Mouse (Mus musculus): ENCODE measurements around the gene Spn. TPM values are rescaled to one million over a fixed set of nuclear protein-coding genes. Genes with fewer than 3 reads are reported as not detected.
A peak's percentile ranks its signal among the peaks of the same experiment; 100 is the strongest.

Spn gene
- polyA plus RNA-seq, 1 experiment, result 54.6 TPM

- TF ChIP-seq CTCF (IDR thresholded peaks at IDR 0.05; ENCODE audit: extremely low read depth, insufficient read depth, insufficient read length, insufficient replicate concordance) (no peak), POLR2A (IDR thresholded peaks at IDR 0.05; ENCODE audit: low read depth, low read length) (no peak)
- 47% methylated on average over 4 of the region's 4 CpGs for WGBS
- H3K4me3 ChIP-seq (ENCODE audit: extremely low read depth, insufficient read depth, insufficient read length), result no peak overlapping the region
- no peak overlapping the region for H3K27ac ChIP-seq (ENCODE audit: insufficient read depth, low read length)
- DNase-seq (ENCODE audit: low read depth in 1 of 2, low spot score in 2 of 2), result no peak
- H3K4me1 ChIP-seq (ENCODE audit: control insufficient read depth, insufficient read depth, insufficient read length), result peaks cover 22% of the 10 kb centered on the region; the same call in 1 of the 2 replicates
- H3K36me3 ChIP-seq (ENCODE audit: control insufficient read depth, insufficient read depth, low read length), result no peaks in the 10 kb centered on the region
- H3K27me3 ChIP-seq (ENCODE audit: control insufficient read depth, insufficient read depth, low read length), result no peaks in the 10 kb centered on the region
Observed at GRCm38 (mm10) chr7:127083689-127084088, 53.9 kb downstream of the Spn start.

- TF ChIP-seq POLR2A (IDR thresholded peaks at IDR 0.05; ENCODE audit: low read depth, low read length) (no peak), CTCF (IDR thresholded peaks at IDR 0.05; ENCODE audit: extremely low read depth, insufficient read depth, insufficient read length, insufficient replicate concordance) (no peak)
- Histone ChIP-seq H3K27me3 (ENCODE audit: control insufficient read depth, insufficient read depth, low read length) (no peaks in the 10 kb centered on the region), H3K4me1 (ENCODE audit: control insufficient read depth, insufficient read depth, insufficient read length) (peaks cover 22% of the 10 kb centered on the region; the same call in 1 of the 2 replicates), H3K4me3 (ENCODE audit: extremely low read depth, insufficient read depth, insufficient read length) (no peak overlapping the region), H3K36me3 (ENCODE audit: control insufficient read depth, insufficient read depth, low read length) (no peaks in the 10 kb centered on the region), H3K27ac (ENCODE audit: insufficient read depth, low read length) (no peak overlapping the region; the same call in 1 of the 2 replicates)
- no peak for DNase-seq (ENCODE audit: low read depth in 1 of 2, low spot score in 2 of 2)
- 8% methylated on average over 2 of the region's 2 CpGs for WGBS
Observed at GRCm38 (mm10) chr7:127082995-127083394, 54.6 kb downstream of the Spn start.

- Histone ChIP-seq H3K36me3 (ENCODE audit: control insufficient read depth, insufficient read depth, low read length) (no peaks in the 10 kb centered on the region), H3K4me3 (ENCODE audit: extremely low read depth, insufficient read depth, insufficient read length) (no peak overlapping the region), H3K27me3 (ENCODE audit: control insufficient read depth, insufficient read depth, low read length) (no peaks in the 10 kb centered on the region), H3K27ac (ENCODE audit: insufficient read depth, low read length) (peak overlapping the region; percentile 30), H3K4me1 (ENCODE audit: control insufficient read depth, insufficient read depth, insufficient read length) (peaks cover 19% of the 10 kb centered on the region; the same call in 1 of the 2 replicates)
- DNase-seq (ENCODE audit: low read depth in 1 of 2, low spot score in 2 of 2), result no peak
- no peak for TF ChIP-seq POLR2A (IDR thresholded peaks at IDR 0.05; ENCODE audit: low read depth, low read length)
- WGBS, result 20% methylated on average over 8 of the region's 8 CpGs
Observed at GRCm38 (mm10) chr7:127082271-127082670, 55.4 kb downstream of the Spn start.

Other genes starting within 250 kb of the Spn start
- 81.7 and 94.0 TPM in 2 replicates for gene Tmem219, start 214.9 kb downstream of the Spn start, polyA plus RNA-seq (2012; rRNA removed)
- 21.5 and 29.9 TPM in 2 replicates for gene Kctd13, start 208.9 kb downstream of the Spn start, polyA plus RNA-seq (2012; rRNA removed)
- not detected in 2 replicates for gene Asphd1, start 188.2 kb downstream of the Spn start, polyA plus RNA-seq (2012; rRNA removed)
- 2.4 and 2.9 TPM in 2 replicates for gene Sez6l2, start 187.3 kb downstream of the Spn start, polyA plus RNA-seq (2012; rRNA removed)
- gene Cdipt, start 161.9 kb downstream of the Spn start, polyA plus RNA-seq (2012; rRNA removed), result 154 and 201 TPM in 2 replicates
- 0.59 and 0.71 TPM in 2 replicates for gene Cdiptos, start 161.7 kb downstream of the Spn start, polyA plus RNA-seq (2012; rRNA removed)
- 63.3 and 80.9 TPM in 2 replicates for gene Mvp, start 123.2 kb downstream of the Spn start, polyA plus RNA-seq (2012; rRNA removed)
- 0.48 and 2.5 TPM in 2 replicates for gene Pagr1b, start 121.3 kb downstream of the Spn start, polyA plus RNA-seq (2012; rRNA removed)
- gene Pagr1a, start 120.5 kb downstream of the Spn start, polyA plus RNA-seq (2012; rRNA removed), result 3.1 and 3.3 TPM in 2 replicates
- 27.8 and 31.8 TPM in 2 replicates for gene Gm42742, start 116.7 kb downstream of the Spn start, polyA plus RNA-seq (2012; rRNA removed)
- gene Prrt2, start 116.6 kb downstream of the Spn start, polyA plus RNA-seq (2012; rRNA removed), result 5.8 and 6.5 TPM in 2 replicates
- 215 and 345 TPM in 2 replicates for gene Maz, start 110.8 kb downstream of the Spn start, polyA plus RNA-seq (2012; rRNA removed)
- 6.3 and 8.2 TPM in 2 replicates for gene Kif22, start 95.4 kb downstream of the Spn start, polyA plus RNA-seq (2012; rRNA removed)
- 1,018 and 1,065 TPM in 2 replicates for gene Zg16, start 50.5 kb downstream of the Spn start, polyA plus RNA-seq (2012; rRNA removed)
- gene AI467606, start 46.5 kb downstream of the Spn start, polyA plus RNA-seq (2012; rRNA removed), result 135 and 221 TPM in 2 replicates
- gene Qprt, start 15.6 kb downstream of the Spn start, polyA plus RNA-seq (2012; rRNA removed), result 5.5 and 5.8 TPM in 2 replicates
- 22.7 and 26.4 TPM in 2 replicates for gene Cd2bp2, start 58.2 kb upstream of the Spn start, polyA plus RNA-seq (2012; rRNA removed)
- 33.0 and 34.3 TPM in 2 replicates for gene Tbc1d10b, start 70.6 kb upstream of the Spn start, polyA plus RNA-seq (2012; rRNA removed)
- 1.2 and 5.2 TPM in 2 replicates for gene Mylpf, start 71.1 kb upstream of the Spn start, polyA plus RNA-seq (2012; rRNA removed)
- 9.2 and 12.9 TPM in 2 replicates for gene Zfp553, start 95.2 kb upstream of the Spn start, polyA plus RNA-seq (2012; rRNA removed)
- 280 and 335 TPM in 2 replicates for gene Sept1, start 95.3 kb upstream of the Spn start, polyA plus RNA-seq (2012; rRNA removed)
- gene Zfp771, start 106.5 kb upstream of the Spn start, polyA plus RNA-seq (2012; rRNA removed), result 35.6 and 68.3 TPM in 2 replicates
- gene Dctpp1, start 122.9 kb upstream of the Spn start, polyA plus RNA-seq (2012; rRNA removed), result 30.8 and 37.5 TPM in 2 replicates
- gene Sephs2, start 136.2 kb upstream of the Spn start, polyA plus RNA-seq (2012; rRNA removed), result 12.9 and 16.0 TPM in 2 replicates
- 92.1 and 105 TPM in 2 replicates for gene Itgal, start 158.4 kb upstream of the Spn start, polyA plus RNA-seq (2012; rRNA removed)
- 7.8 and 12.1 TPM in 2 replicates for gene Zfp768, start 207.8 kb upstream of the Spn start, polyA plus RNA-seq (2012; rRNA removed)
- 7.2 and 10.0 TPM in 2 replicates for gene Zfp747, start 238.2 kb upstream of the Spn start, polyA plus RNA-seq (2012; rRNA removed)
- gene 9130019O22Rik, start 249.3 kb upstream of the Spn start, polyA plus RNA-seq (2012; rRNA removed), result 3.2 and 3.7 TPM in 2 replicates

All from spleen, adult 2 months (tissue).